Mouse (Mus musculus) C2C12 (cell line): ENCODE data around the gene Slc7a15. TPM values are rescaled to one million over a fixed set of nuclear protein-coding genes. Genes with fewer than 3 reads are reported as not detected.

Experiments used
- H3K27me3 ChIP-seq: one replicate; pipeline ENCODE4 v1.6.1; 2011; ENCODE audit not compliant: control insufficient read depth, insufficient read depth, insufficient read length
- H3K36me3 ChIP-seq: one replicate; pipeline ENCODE4 v1.6.1; 2011; ENCODE audit not compliant: control insufficient read depth, insufficient read depth
- H3K4me3 ChIP-seq: one replicate; pipeline ENCODE4 v1.5.1; 2011; ENCODE audit warnings: mild to moderate bottlenecking, control low read depth; ENCODE audit not compliant: poor library complexity, insufficient read depth, severe bottlenecking
- H3K79me2 ChIP-seq: one replicate; pipeline ENCODE4 v1.6.1; 2011; ENCODE audit not compliant: control insufficient read depth, insufficient read depth
- H3K79me3 ChIP-seq: one replicate; pipeline ENCODE4 v1.6.1; 2011; ENCODE audit warnings: low read depth, control low read depth
- H3ac ChIP-seq: one replicate; pipeline ENCODE3; 2011; ENCODE audit warnings: low read depth; ENCODE audit not compliant: control insufficient read depth, insufficient read length
- CEBPB ChIP-seq: IDR thresholded peaks from one replicate; pipeline ENCODE4 v1.6.1; 2011; ENCODE audit warnings: low read depth, mild to moderate bottlenecking, control low read depth, moderate library complexity
- CTCF ChIP-seq: IDR thresholded peaks from one replicate; pipeline ENCODE4 v1.5.1; 2011; ENCODE audit not compliant: control insufficient read depth, insufficient read depth, insufficient read length
- FOSL1 ChIP-seq: IDR thresholded peaks from one replicate; pipeline ENCODE4 v1.8.0; 2011; ENCODE audit warnings: mild to moderate bottlenecking, low read length; ENCODE audit not compliant: poor library complexity, insufficient read depth, severe bottlenecking
- MAX ChIP-seq: IDR thresholded peaks from one replicate; pipeline ENCODE4 v1.6.1; 2011; ENCODE audit warnings: mild to moderate bottlenecking, control low read depth
- MYOD1 ChIP-seq: IDR thresholded peaks from one replicate; pipeline ENCODE4 v1.6.1; 2011; ENCODE audit warnings: low read depth; ENCODE audit not compliant: control insufficient read depth, insufficient read length
- MYOG ChIP-seq: IDR thresholded peaks from one replicate; pipeline ENCODE4 v1.6.1; 2011; ENCODE audit not compliant: control insufficient read depth, insufficient read length; ENCODE audit errors: extremely low read depth
- USF1 ChIP-seq: IDR thresholded peaks from one replicate; pipeline ENCODE4 v1.6.1; 2011; ENCODE audit warnings: low read depth, mild to moderate bottlenecking, control low read depth, moderate library complexity
- polyA plus RNA-seq: library from polyadenylated mRNA; unstranded; fragments of >200 nt; fragmentation: generic; extraction: Trizol; gene quantifications from one replicate; pipeline ENCODE4 v1.2.1, GENCODE M21; 2012; ENCODE audit warnings: missing spikeins

Gene Slc7a15
- polyA plus RNA-seq, 1 experiment: not detected

- H3K4me3 ChIP-seq: peak overlapping the region; percentile 7
- H3ac ChIP-seq: no peak overlapping the region
- no peaks in the 10 kb centered on the region for H3K27me3 ChIP-seq
- peaks cover 29% of the 10 kb centered on the region for H3K79me3 ChIP-seq
- peaks cover 38% of the 10 kb centered on the region for H3K79me2 ChIP-seq
- peaks cover 17% of the 10 kb centered on the region for H3K36me3 ChIP-seq
- TF ChIP-seq USF1 (no peak), MAX (no peak), MYOG (no peak), CTCF (no peak), FOSL1 (no peak), CEBPB (no peak), MYOD1 (no peak)
Observed at GRCm38 (mm10) chr12:8495881-8496678, 102.8 kb downstream of the Slc7a15 start.

- H3K79me3 ChIP-seq: peaks cover 26% of the 10 kb centered on the region
- no peaks in the 10 kb centered on the region for H3K27me3 ChIP-seq
- TF ChIP-seq MAX: no peak
- no peak for TF ChIP-seq CEBPB
- TF ChIP-seq MYOD1: no peak
- no peak for TF ChIP-seq FOSL1
- TF ChIP-seq MYOG: no peak
- TF ChIP-seq CTCF: no peak
- TF ChIP-seq USF1: no peak
- peaks cover 37% of the 10 kb centered on the region for H3K79me2 ChIP-seq
- no peak overlapping the region for H3K4me3 ChIP-seq
- H3ac ChIP-seq: no peak overlapping the region
- peaks cover 17% of the 10 kb centered on the region for H3K36me3 ChIP-seq
Observed at GRCm38 (mm10) chr12:8494675-8495074, 104.2 kb downstream of the Slc7a15 start.

- no peaks in the 10 kb centered on the region for H3K27me3 ChIP-seq
- peaks cover 14% of the 10 kb centered on the region for H3K36me3 ChIP-seq
- H3K79me3 ChIP-seq: peaks cover 15% of the 10 kb centered on the region
- no peak overlapping the region for H3K4me3 ChIP-seq
- no peak overlapping the region for H3ac ChIP-seq
- H3K79me2 ChIP-seq: peaks cover 24% of the 10 kb centered on the region
- TF ChIP-seq CTCF: no peak
- no peak for TF ChIP-seq FOSL1
- no peak for TF ChIP-seq MYOG
- TF ChIP-seq CEBPB: no peak
- no peak for TF ChIP-seq USF1
- TF ChIP-seq MYOD1: no peak
- TF ChIP-seq MAX: no peak
Observed at GRCm38 (mm10) chr12:8493386-8493785, 105.5 kb downstream of the Slc7a15 start.

GRCm38 (mm10) chr12:8489098-8489497, 109.8 kb downstream of the Slc7a15 start:
- H3K4me3 ChIP-seq: no peak overlapping the region
- no peaks in the 10 kb centered on the region for H3K79me2 ChIP-seq
- H3K27me3 ChIP-seq: no peaks in the 10 kb centered on the region
- TF ChIP-seq MYOG (no peak), CEBPB (no peak), MAX (no peak), FOSL1 (no peak), MYOD1 (no peak), USF1 (no peak), CTCF (no peak)
- H3K79me3 ChIP-seq: no peaks in the 10 kb centered on the region
- no peak overlapping the region for H3ac ChIP-seq
- H3K36me3 ChIP-seq: no peaks in the 10 kb centered on the region

- no peaks in the 10 kb centered on the region for H3K79me3 ChIP-seq
- H3K4me3 ChIP-seq: no peak overlapping the region
- H3ac ChIP-seq: no peak overlapping the region
- H3K36me3 ChIP-seq: no peaks in the 10 kb centered on the region
- TF ChIP-seq FOSL1 (no peak), USF1 (no peak), MYOD1 (no peak), CEBPB (no peak), MAX (no peak), CTCF (no peak), MYOG (no peak)
- H3K79me2 ChIP-seq: no peaks in the 10 kb centered on the region
- no peaks in the 10 kb centered on the region for H3K27me3 ChIP-seq
Observed at GRCm38 (mm10) chr12:8488652-8488980, 110.2 kb downstream of the Slc7a15 start.
